Mouse (Mus musculus) liver, embryonic 14.5 days (tissue): ENCODE results near the gene Cacna1a. TPM values are rescaled to one million over a fixed set of nuclear protein-coding genes. Genes with fewer than 3 reads are reported as not detected.

ENCODE experiments used
- ATAC-seq: fragments of 200-750 bp; cut with Nextera tagmentation; 2 replicates; pipeline ENCODE4 v1.8.0; 2017; ENCODE audit warnings: moderate number of reproducible peaks, mild to moderate bottlenecking, moderate library complexity; ENCODE audit not compliant: insufficient read depth
- DNase-seq, 3 experiments: peaks; one replicate each; pipeline ENCODE4 v3.0.0-alpha.2; 2012 to 2013; ENCODE audit warnings: low read depth in 3 of 3, low spot score in 3 of 3
- H3K27ac ChIP-seq: fragments of 300-500 bp; sonication (generic); 2 replicates; pipeline ENCODE4 v1.5.1; 2014; ENCODE audit warnings: moderate library complexity, mild to moderate bottlenecking, control low read depth, inconsistent platforms
- H3K27me3 ChIP-seq: fragments of 300-500 bp; sonication (generic); 2 replicates; pipeline ENCODE4 v1.6.1; 2014; ENCODE audit warnings: mild to moderate bottlenecking, low read length, moderate library complexity; ENCODE audit not compliant: control insufficient read depth, insufficient read depth
- H3K36me3 ChIP-seq: fragments of 300-500 bp; sonication (generic); replicated peaks from 2 replicates; pipeline ENCODE4 v1.6.1; 2014; ENCODE audit warnings: low read depth; ENCODE audit not compliant: control insufficient read depth, insufficient read depth
- H3K4me1 ChIP-seq, 2 experiments: fragments of 200-500 bp in 1 of 2; fragments of 300-500 bp in 1 of 2; sonication (generic) in 1 of 2; replicated peaks; 2 replicates each; pipeline ENCODE4 v1.6.1; 2012 to 2014; ENCODE audit warnings: antibody characterized with exemption in 1 of 2, inconsistent platforms in 1 of 2, low read length in 1 of 2; ENCODE audit not compliant: control insufficient read depth in 2 of 2, insufficient read depth in 2 of 2
- H3K4me2 ChIP-seq: fragments of 300-500 bp; sonication (generic); 2 replicates; pipeline ENCODE4 v1.6.1; 2014; ENCODE audit warnings: low read depth, mild to moderate bottlenecking, control low read depth, moderate library complexity
- H3K4me3 ChIP-seq, 2 experiments: fragments of 200-500 bp in 1 of 2; fragments of 300-500 bp in 1 of 2; sonication (generic) in 1 of 2; 2 replicates each; pipeline ENCODE4 v1.5.1; 2012 to 2014; ENCODE audit warnings: low read depth in 2 of 2, low read length in 2 of 2, mild to moderate bottlenecking in 2 of 2, control low read depth in 1 of 2, inconsistent platforms in 1 of 2, moderate library complexity in 1 of 2; ENCODE audit not compliant: insufficient read depth in 1 of 2
- H3K9ac ChIP-seq: fragments of 300-500 bp; sonication (generic); replicated peaks from 2 replicates; pipeline ENCODE4 v1.6.1; 2014; ENCODE audit warnings: mild to moderate bottlenecking, control low read depth, moderate library complexity
- H3K9me3 ChIP-seq: fragments of 300-500 bp; sonication (generic); 2 replicates; pipeline ENCODE4 v1.6.1; 2016; ENCODE audit warnings: low read length, mixed read lengths; ENCODE audit not compliant: control insufficient read depth
- CTCF ChIP-seq: IDR thresholded peaks from 2 replicates; pipeline ENCODE4 v1.5.1; 2016; ENCODE audit warnings: antibody characterized with exemption, low read depth, control low read depth
- EP300 ChIP-seq: IDR thresholded peaks from 2 replicates; pipeline ENCODE4 v1.6.1; 2016; ENCODE audit warnings: antibody characterized with exemption, low read depth
- WGBS: fragments of 180-500 bp; shearing (Covaris S2); extraction: QIAGEN DNeasy Blood & Tissue Kit; methylation state at CpG from one replicate; pipeline ENCODE4 v1.1.7; 2014; ENCODE audit not compliant: insufficient replicate concordance; 5-methylcytosine and 5-hydroxymethylcytosine counted together
- polyA plus RNA-seq, 2 experiments: library from polyadenylated mRNA; depleted of rRNA in 1 of 2; stranded (reverse) in 1 of 2; unstranded in 1 of 2; fragments of >200 nt; fragmentation: Nextera tagmentation in 1 of 2; extraction: Ambion mirVana in 1 of 2; gene quantifications; 2 replicates each; pipeline versions ENCODE4 v1.2.1 to v1.2.3; 2012 to 2014

The Cacna1a gene
- polyA plus RNA-seq, 2 experiments: 0.61 to 1.5 TPM

DNA sequence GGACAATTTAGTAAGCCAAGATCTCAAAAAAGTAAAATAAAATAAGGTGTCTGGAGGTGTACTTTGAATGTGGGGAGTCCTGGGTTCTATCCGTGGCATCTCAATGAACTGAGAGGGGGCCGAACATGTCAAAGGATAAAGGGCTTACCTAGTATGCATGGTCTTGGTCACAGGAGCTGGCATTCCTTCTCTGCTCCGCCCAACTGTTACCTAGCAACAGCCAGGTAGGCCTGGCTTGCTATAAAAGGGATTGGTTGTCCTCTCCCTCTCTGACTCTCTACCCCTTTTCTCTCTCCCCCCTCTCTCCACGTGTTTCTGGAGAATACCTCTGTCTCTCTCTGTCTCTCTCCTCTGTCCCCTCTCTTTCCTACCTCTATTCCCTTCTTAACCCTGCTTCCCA is 269.4 kb downstream of the Cacna1a start:
- peaks cover 3% of the 10 kb centered on the region; the same call in 1 of the 2 replicates for H3K27me3 ChIP-seq
- WGBS: 48% methylated on average over 4 of the region's 4 CpGs
- no peak overlapping the region for H3K27ac ChIP-seq
- no peaks in the 10 kb centered on the region for H3K36me3 ChIP-seq
- H3K4me2 ChIP-seq: peak overlapping the region; percentile 93; the same call in 1 of the 2 replicates
- no peak for TF ChIP-seq EP300
- peaks cover 32 to 44% of the 10 kb centered on the region in 2 experiments for H3K4me1 ChIP-seq
- no peak overlapping the region for H3K9ac ChIP-seq
- ATAC-seq (no peak), DNase-seq (no peak)
- no peaks in the 10 kb centered on the region for H3K9me3 ChIP-seq
- no peak overlapping the region for H3K4me3 ChIP-seq

DNA sequence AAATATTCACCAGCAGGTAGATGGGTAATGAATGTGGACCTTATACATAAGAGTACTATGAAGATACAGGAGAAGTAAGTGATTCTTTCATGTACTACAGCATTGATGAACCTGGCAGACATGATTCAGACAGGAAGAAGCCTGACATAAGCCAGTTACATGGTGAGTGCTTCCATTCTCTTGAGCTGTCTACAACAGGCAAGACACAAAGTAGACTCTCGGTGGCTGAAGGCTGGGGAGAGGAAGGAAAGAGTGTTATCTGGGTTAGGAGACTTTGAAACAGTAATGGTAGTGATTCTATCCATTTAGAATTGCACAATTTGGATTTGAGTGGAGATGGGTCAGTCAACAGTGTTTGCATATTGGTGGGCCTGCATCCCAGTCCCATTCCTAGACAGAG is 270.7 kb downstream of the Cacna1a start:
- Histone ChIP-seq H3K27ac (no peak overlapping the region), H3K4me2 (no peak overlapping the region), H3K36me3 (no peaks in the 10 kb centered on the region), H3K9ac (no peak overlapping the region), H3K27me3 (peaks cover 3% of the 10 kb centered on the region; the same call in 1 of the 2 replicates), H3K4me3 (no peak overlapping the region), H3K9me3 (no peaks in the 10 kb centered on the region), H3K4me1 (peaks cover 40 to 48% of the 10 kb centered on the region in 2 experiments)
- 10% methylated on average over 1 of the region's 1 CpGs for WGBS
- ATAC-seq: no peak
- no peak for DNase-seq
- TF ChIP-seq CTCF (no peak), EP300 (no peak)

DNA sequence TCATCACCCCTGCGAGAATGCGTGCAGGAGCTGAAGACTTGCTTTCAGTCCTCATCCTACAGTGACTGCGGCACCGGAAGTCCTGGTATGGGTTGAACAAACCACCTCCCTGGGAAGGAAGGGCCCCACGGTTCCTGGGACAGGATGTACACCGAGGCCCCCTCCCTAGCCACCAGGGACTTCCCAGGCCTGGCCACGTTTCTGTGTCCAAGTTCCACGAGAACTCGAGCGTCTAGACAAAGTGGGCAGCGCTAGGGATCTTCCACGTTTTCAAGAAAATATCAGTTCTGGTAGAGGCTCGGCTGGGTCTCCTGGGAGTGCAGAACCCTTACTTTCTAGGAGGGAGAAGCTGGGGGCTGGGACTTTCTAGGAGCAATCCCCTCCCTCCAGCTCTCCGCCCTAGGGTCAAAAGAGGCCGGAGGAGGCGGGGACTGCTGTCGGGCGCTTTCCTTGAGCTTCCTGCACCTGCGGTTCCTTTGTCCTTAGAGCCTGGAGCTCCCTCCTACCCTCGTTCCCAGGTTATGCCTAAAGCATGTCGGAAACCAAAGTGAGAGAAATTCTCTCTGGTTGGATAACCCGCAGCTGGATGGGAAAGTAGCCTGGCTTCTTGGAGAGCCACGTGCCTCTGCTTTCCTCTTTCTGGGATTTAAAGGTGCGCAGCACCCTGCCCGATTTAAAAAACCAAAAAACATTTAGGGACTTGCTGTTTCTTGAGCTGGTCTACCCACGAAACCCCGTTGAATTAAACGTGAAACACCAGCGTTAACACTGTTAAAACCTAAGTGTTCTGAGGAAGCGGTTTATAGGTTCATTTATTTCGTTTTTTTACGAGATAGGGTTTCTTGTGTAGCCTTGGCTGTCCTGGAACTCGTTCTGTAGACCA is 271.9 kb downstream of the Cacna1a start:
- Histone ChIP-seq H3K4me1 (peaks cover 40 to 48% of the 10 kb centered on the region in 2 experiments), H3K4me3 (peak overlapping the region; percentile 85 to 89), H3K36me3 (no peaks in the 10 kb centered on the region), H3K27ac (peak overlapping the region; percentile 98), H3K4me2 (peak overlapping the region; percentile 98), H3K27me3 (peaks cover 3% of the 10 kb centered on the region; the same call in 1 of the 2 replicates), H3K9ac (peak overlapping the region; percentile 81), H3K9me3 (no peaks in the 10 kb centered on the region)
- WGBS: 1% methylated on average over 33 of the region's 33 CpGs
- peak in 1 of 3 experiments; percentile 60 for DNase-seq
- TF ChIP-seq CTCF (no peak), EP300 (no peak)
- no peak for ATAC-seq

DNA sequence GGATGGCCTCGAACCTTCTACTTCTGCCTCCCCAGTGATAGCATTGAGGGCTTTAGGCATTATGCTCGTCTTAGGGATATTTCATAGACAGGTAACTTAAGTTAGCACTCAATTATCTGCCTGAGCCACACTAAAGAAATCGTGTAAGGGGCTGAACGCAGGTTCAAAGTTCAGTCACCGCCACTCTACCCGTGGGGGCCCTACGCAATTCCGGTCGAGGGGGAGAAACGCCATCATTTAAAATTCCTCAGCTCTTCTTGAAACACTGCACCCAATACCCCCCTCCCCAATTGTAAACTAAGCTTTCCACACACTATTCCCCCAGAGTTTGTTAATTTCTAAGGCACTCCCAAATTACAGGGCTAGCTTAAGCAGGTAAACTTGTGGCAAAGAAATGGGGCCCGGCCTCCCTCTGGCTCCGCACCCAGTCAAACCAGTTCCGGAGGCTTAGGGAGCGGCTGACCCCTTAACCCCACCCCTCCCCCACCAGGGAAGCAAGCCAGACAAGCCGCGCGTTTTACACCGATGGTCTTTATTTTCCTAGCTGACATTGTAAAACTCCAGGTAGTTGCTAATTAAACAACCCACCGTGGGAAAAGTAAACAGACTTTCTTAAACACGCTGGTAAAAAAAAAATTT is 272.7 kb downstream of the Cacna1a start:
- Histone ChIP-seq H3K27me3 (no peaks in the 10 kb centered on the region; the same call in 1 of the 2 replicates), H3K9ac (peak overlapping the region; percentile 81), H3K36me3 (no peaks in the 10 kb centered on the region), H3K9me3 (no peaks in the 10 kb centered on the region), H3K4me3 (peak overlapping the region; percentile 85 to 89), H3K4me1 (peaks cover 44 to 52% of the 10 kb centered on the region in 2 experiments), H3K27ac (peak overlapping the region; percentile 98), H3K4me2 (peak overlapping the region; percentile 98)
- ATAC-seq (no peak), DNase-seq (peak in 1 of 3 experiments; percentile 55)
- under 1% methylated on average over 20 of the region's 20 CpGs for WGBS
- no peak for TF ChIP-seq EP300
- no peak for TF ChIP-seq CTCF

DNA sequence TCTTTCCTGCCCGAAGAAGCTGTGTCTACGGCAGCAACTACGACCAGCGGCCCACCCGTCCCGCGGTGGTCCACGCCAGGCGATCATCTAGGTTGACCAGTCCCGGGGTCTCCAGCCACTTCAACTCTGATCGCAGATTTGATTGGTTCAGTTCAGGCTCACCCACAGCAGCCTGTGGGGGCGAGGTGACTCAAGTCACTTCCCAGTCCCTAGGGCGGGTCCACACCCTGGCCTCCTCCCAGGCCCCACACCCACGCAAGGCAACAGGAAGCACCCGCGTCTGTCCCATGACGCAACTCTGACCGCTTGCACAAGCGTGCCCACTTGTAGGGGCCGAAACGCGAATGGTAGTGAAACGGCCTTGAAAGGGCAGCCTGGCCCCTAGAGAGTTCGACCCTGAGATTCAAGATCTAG is 273.2 kb downstream of the Cacna1a start:
- Histone ChIP-seq H3K36me3 (no peaks in the 10 kb centered on the region), H3K9me3 (no peaks in the 10 kb centered on the region), H3K4me3 (peak overlapping the region; percentile 85 to 89), H3K27ac (peak overlapping the region; percentile 98), H3K9ac (peak overlapping the region; percentile 81), H3K4me1 (peaks cover 42 to 50% of the 10 kb centered on the region in 2 experiments), H3K4me2 (peak overlapping the region; percentile 98), H3K27me3 (no peaks in the 10 kb centered on the region)
- under 1% methylated on average over 24 of the region's 24 CpGs for WGBS
- DNase-seq (peak; percentile 66 to 81 (median 70)), ATAC-seq (peak; percentile 53)
- peak; percentile 22; the same call in 1 of the 2 replicates for TF ChIP-seq CTCF
- no peak for TF ChIP-seq EP300
